Mouse (Mus musculus) embryonic facial prominence, embryonic 11.5 days (tissue): ENCODE data around the gene Zfp92. TPM values are rescaled to one million over a fixed set of nuclear protein-coding genes. Genes with fewer than 3 reads are reported as not detected.
"Not testable (repeated sequence)": the region's sequence is repeated elsewhere in the genome, so short reads cannot be mapped to it uniquely, and the experiment has no call there.

ENCODE experiments used
- ATAC-seq: fragments of 200-750 bp; cut with Nextera tagmentation; replicated peaks from 2 replicates; pipeline ENCODE4 v1.8.0; 2017; ENCODE audit warnings: low read depth; ENCODE audit not compliant: insufficient number of reproducible peaks, low FRiP score, low TSS enrichment
- DNase-seq: peaks from one replicate; pipeline ENCODE4 v3.0.0-alpha.2; 2015; ENCODE audit warnings: low spot score
- H3K27ac ChIP-seq: fragments of 300-500 bp; sonication (generic); replicated peaks from 2 replicates; pipeline ENCODE4 v1.5.1; 2014; ENCODE audit warnings: mild to moderate bottlenecking, low read depth, low read length, control low read depth
- H3K27me3 ChIP-seq: fragments of 300-500 bp; sonication (generic); 2 replicates; pipeline ENCODE4 v1.6.1; 2014; ENCODE audit warnings: mild to moderate bottlenecking, low read length, moderate library complexity, mixed read lengths; ENCODE audit not compliant: control insufficient read depth, insufficient read depth
- H3K36me3 ChIP-seq: fragments of 300-500 bp; sonication (generic); replicated peaks from 2 replicates; pipeline ENCODE4 v1.6.1; 2014; ENCODE audit warnings: low read depth, mild to moderate bottlenecking, low read length, moderate library complexity, mixed read lengths; ENCODE audit not compliant: control insufficient read depth, insufficient read depth
- H3K4me1 ChIP-seq: fragments of 300-500 bp; sonication (generic); 2 replicates; pipeline ENCODE4 v1.6.1; 2014; ENCODE audit warnings: low read length, mixed read lengths; ENCODE audit not compliant: control insufficient read depth, insufficient read depth
- H3K4me2 ChIP-seq: fragments of 300-500 bp; sonication (generic); 2 replicates; pipeline ENCODE4 v1.6.1; 2014; ENCODE audit warnings: low read depth, mild to moderate bottlenecking, control low read depth, low read length, moderate library complexity
- H3K4me3 ChIP-seq: fragments of 300-500 bp; sonication (generic); 2 replicates; pipeline ENCODE4 v1.5.1; 2014; ENCODE audit warnings: low read depth, low read length, control low read depth
- H3K9ac ChIP-seq: fragments of 300-500 bp; sonication (generic); replicated peaks from 2 replicates; pipeline ENCODE4 v1.6.1; 2014; ENCODE audit warnings: mild to moderate bottlenecking, control low read depth, low read length
- H3K9me3 ChIP-seq: fragments of 300-500 bp; sonication (generic); replicated peaks from 2 replicates; pipeline ENCODE4 v1.6.1; 2016; ENCODE audit warnings: mild to moderate bottlenecking, low read length, inconsistent platforms, mixed read lengths; ENCODE audit not compliant: control insufficient read depth
- WGBS: fragments of 180-500 bp; shearing (Covaris S2); extraction: QIAGEN DNeasy Blood & Tissue Kit; methylation state at CpG from one replicate; pipeline ENCODE4 v1.1.7; 2014; 5-methylcytosine and 5-hydroxymethylcytosine counted together
- polyA plus RNA-seq: library from polyadenylated mRNA; unstranded; fragments of >200 nt; fragmentation: Nextera tagmentation; extraction: Ambion mirVana; gene quantifications from 2 replicates; pipeline ENCODE4 v1.2.1, GENCODE M21; 2014

Gene Zfp92
- polyA plus RNA-seq, result 0.07 and 0.25 TPM in 2 replicates

DNA sequence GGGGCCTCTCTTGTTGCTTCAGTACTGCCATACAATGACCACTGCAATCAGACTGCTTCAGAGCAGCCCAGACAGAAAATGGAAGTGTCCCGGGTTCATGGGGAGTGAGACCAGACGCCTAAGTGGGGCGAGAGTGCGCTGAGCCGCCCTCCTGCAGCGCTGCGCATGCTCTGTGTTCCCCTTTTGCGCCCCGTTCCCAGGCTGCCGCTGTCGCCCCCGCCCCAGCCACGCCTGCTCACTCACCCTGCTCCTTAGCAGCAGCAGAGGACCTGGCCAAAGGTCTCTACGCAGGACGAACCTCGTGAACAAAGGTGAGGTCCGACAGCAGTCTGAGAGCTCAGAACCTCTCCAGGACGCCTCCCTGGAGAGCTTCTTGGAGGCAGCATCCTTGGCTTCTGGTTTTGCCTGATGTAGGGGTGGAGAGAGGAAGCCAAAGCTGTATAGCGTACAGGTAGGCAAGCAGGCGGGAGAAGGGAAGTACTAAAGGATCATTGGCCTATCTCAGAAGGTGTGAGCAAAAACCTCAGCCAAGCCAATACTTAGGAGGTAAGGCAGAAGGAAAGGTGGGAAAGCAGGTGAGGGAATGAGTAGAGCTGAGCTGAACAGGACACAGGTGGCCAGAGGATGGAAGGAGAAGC, at the start of gene Zfp92:
Gene Zfp92, plus strand, starts transcription at position 217 of the 638 bp plus-strand sequence.
- H3K36me3 ChIP-seq, result no peaks in the 10 kb centered on the region
- no peaks in the 10 kb centered on the region for H3K9me3 ChIP-seq
- H3K4me3 ChIP-seq, result peak within 1 kb of the TSS; percentile 9; the same call in 1 of the 2 replicates
- ATAC-seq (no peak), DNase-seq (peak; percentile 2)
- H3K27ac ChIP-seq, result no peak within 1 kb of the TSS
- peak within 1 kb of the TSS; percentile 22; the same call in 1 of the 2 replicates for H3K9ac ChIP-seq
- WGBS, result 21% methylated on average over 16 of the region's 20 CpGs
- H3K4me1 ChIP-seq, result no peaks in the 10 kb centered on the region
- peak within 1 kb of the TSS; percentile 36 for H3K4me2 ChIP-seq
- peaks cover 5% of the 10 kb centered on the region; the same call in 1 of the 2 replicates for H3K27me3 ChIP-seq

DNA sequence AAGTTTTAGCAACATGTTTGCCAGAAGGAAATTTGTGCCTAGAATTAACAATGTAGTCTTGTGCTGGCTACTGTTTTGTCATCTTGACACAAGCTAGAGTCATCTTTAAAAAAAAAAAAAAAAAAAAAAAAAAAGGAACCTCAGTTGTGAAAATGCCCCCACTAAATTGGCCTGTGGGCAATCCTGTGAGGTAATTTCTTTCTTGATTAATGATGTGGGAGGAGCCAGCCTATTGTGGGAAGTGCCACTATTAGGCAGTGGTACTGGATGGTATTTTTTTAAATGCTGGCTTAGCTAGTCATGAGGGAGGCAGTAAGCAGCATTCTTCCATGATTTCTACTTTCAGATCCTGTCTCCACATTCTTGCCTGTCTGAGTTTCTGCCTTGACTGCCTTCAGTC, 47.6 kb upstream of the Zfp92 start:
- no peak for DNase-seq
- Histone ChIP-seq H3K9ac (no peak overlapping the region), H3K36me3 (no peaks in the 10 kb centered on the region), H3K4me1 (no peaks in the 10 kb centered on the region), H3K9me3 (no peaks in the 10 kb centered on the region), H3K4me2 (no peak overlapping the region), H3K27me3 (no peaks in the 10 kb centered on the region), H3K4me3 (no peak overlapping the region), H3K27ac (no peak overlapping the region)
- no peak for ATAC-seq

DNA sequence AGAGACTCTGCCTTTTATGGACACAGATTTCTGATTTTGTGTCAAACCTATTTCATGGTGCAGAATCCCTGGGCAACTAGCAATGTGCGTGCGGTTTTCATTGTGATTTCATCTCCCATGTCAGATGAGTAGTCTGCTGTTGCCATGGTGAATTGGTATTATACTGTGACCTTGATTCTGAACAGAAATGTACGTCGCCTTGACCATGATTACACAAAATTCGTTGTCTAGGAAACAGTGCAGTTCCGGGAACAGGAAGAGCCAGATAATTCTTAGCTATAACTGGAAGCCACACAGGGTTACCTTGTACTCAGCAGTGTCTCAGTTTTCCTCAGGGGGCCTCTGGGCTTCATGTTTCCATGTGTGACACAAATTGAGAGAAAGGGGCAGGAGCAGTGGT, 26.5 kb upstream of the Zfp92 start:
- WGBS, result 63% methylated on average over 6 of the region's 6 CpGs
- H3K27me3 ChIP-seq, result no peaks in the 10 kb centered on the region
- no peak overlapping the region for H3K4me2 ChIP-seq
- H3K4me1 ChIP-seq, result no peaks in the 10 kb centered on the region
- no peak overlapping the region for H3K9ac ChIP-seq
- H3K27ac ChIP-seq, result no peak overlapping the region
- H3K4me3 ChIP-seq, result no peak overlapping the region
- no peaks in the 10 kb centered on the region for H3K36me3 ChIP-seq
- DNase-seq (peak; percentile 0), ATAC-seq (no peak)
- H3K9me3 ChIP-seq, result no peaks in the 10 kb centered on the region

DNA sequence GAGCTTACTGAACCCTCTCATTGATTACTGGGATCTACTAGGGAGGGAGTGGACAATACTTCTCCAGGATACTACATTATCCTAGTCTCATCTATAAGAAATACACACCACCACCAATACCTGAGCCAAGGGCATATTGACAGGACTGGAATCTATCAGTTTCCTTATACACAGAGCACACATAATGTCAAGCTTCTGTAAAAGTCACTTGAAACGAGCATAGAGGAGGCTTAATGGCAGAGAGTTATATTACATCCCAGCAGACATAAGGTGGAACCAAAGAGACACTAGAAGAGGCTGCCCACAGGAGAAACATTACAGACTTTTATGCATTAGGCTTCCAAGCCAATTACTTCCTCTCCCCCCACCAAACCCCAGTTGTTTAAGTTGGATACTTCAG, 26.0 kb upstream of the Zfp92 start:
- Histone ChIP-seq H3K36me3 (no peaks in the 10 kb centered on the region), H3K9ac (no peak overlapping the region), H3K4me1 (no peaks in the 10 kb centered on the region), H3K4me3 (no peak overlapping the region), H3K27me3 (no peaks in the 10 kb centered on the region), H3K27ac (no peak overlapping the region), H3K9me3 (no peaks in the 10 kb centered on the region), H3K4me2 (no peak overlapping the region)
- ATAC-seq (no peak), DNase-seq (no peak)
- WGBS, result 26% methylated on average over 1 of the region's 1 CpGs

DNA sequence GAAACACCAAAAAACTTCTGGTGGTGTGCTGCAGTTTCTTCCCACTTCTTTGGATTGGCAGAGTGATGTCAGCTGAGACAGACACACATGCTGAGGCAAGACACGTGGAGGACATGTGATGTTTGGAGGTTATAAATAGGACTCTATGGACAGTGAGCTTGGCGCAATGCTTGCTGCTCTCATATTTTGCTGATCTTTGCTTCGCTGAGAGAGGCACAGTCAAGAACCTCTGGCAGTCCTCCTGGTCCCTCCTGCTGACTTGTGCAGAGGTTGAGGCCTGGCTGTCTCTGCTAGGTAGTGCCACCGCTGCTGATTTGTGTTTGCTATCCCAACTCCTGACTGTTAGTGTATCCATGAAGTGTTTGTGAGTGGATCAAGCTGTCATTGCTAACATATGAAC, 19.4 kb upstream of the Zfp92 start:
- no peaks in the 10 kb centered on the region for H3K36me3 ChIP-seq
- no peak overlapping the region for H3K4me3 ChIP-seq
- no peak for ATAC-seq
- 80% methylated on average over 4 of the region's 4 CpGs for WGBS
- no peak overlapping the region for H3K4me2 ChIP-seq
- DNase-seq, result no peak
- H3K27ac ChIP-seq, result no peak overlapping the region
- no peaks in the 10 kb centered on the region for H3K4me1 ChIP-seq
- no peaks in the 10 kb centered on the region for H3K27me3 ChIP-seq
- H3K9me3 ChIP-seq, result no peaks in the 10 kb centered on the region
- no peak overlapping the region for H3K9ac ChIP-seq

DNA sequence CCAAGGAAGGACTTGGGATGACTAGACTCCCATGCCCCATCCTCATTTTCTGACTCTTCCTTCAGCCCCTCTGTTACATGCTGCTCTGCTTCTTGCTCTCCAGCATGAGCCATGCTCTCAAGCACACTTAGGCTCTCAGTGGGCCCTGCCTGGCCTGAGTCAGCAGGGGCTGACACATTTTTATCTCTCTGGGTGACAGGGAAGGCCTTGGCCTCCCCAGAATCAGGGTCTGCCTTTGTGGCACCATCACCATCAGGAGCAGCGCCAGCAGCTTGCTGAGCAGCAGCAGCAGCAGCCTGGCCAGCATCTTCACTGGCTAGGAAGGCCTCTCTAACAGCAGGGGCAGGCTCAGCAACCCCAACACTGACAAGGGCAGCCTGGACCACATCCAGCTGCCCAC, 14.4 kb upstream of the Zfp92 start:
- Histone ChIP-seq H3K9ac (no peak overlapping the region), H3K36me3 (no peaks in the 10 kb centered on the region), H3K4me2 (no peak overlapping the region), H3K4me3 (no peak overlapping the region), H3K27ac (no peak overlapping the region), H3K9me3 (no peaks in the 10 kb centered on the region), H3K4me1 (no peaks in the 10 kb centered on the region), H3K27me3 (no peaks in the 10 kb centered on the region)
- WGBS, result 88% methylated on average over 1 of the region's 1 CpGs
- DNase-seq (no peak), ATAC-seq (no peak)

DNA sequence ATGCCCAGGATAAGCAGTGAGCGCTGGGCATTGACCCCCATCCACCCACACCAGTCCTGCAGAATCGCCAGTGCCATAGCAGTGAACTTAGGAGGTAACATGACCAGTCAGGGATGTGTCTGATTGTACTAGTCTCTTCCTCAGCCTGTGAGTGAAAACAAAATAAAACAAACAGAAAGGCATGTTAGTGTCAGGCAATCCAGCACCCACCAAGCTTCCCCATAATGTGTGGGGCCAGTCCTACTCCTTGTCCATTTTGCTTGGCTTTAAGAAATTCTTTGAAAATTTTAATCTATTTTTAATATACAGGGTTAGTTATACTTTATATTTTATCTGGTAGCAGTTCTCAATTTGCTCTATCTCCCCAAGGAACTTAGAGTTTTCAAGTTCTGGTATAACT, 12.3 kb upstream of the Zfp92 start, which contains the start of gene Gm18336:
Gene Gm18336, minus strand, starts transcription at position 101 of the 400 bp plus-strand sequence.
- not testable (repeated sequence) for H3K27ac ChIP-seq, H3K27me3 ChIP-seq, H3K4me2 ChIP-seq, ATAC-seq, DNase-seq, H3K9ac ChIP-seq, H3K4me1 ChIP-seq, H3K4me3 ChIP-seq, H3K36me3 ChIP-seq, H3K9me3 ChIP-seq
- 78% methylated on average over 1 of the region's 2 CpGs for WGBS

DNA sequence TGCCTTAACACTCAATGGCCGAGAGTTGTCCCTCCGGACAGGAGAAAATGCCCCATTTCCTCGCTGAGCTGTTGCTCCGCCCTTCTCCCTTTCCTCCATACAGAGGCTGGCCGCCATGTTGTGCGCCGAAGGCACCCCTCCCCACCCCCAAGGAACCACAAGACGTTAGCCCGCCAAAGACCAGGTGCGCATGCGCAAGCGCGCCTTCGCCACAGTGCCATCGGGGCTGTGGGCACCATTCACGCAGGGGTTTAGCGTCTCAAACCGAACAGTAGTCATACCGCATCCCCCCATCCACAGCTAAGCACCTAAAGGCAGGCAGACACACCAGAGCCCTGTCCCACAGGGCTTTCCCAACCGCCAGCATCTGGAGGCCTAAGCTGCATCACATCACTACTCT, 9.9 kb upstream of the Zfp92 start:
- no peak overlapping the region for H3K9ac ChIP-seq
- no peaks in the 10 kb centered on the region for H3K36me3 ChIP-seq
- 90% methylated on average over 20 of the region's 20 CpGs for WGBS
- ATAC-seq, result no peak
- no peaks in the 10 kb centered on the region for H3K4me1 ChIP-seq
- no peak overlapping the region for H3K4me3 ChIP-seq
- no peak overlapping the region for H3K27ac ChIP-seq
- no peaks in the 10 kb centered on the region for H3K27me3 ChIP-seq
- DNase-seq, result no peak
- H3K9me3 ChIP-seq, result no peaks in the 10 kb centered on the region
- no peak overlapping the region for H3K4me2 ChIP-seq
